ENCODE assay signal across 20 mouse cellular contexts in the genomic region with DNA sequence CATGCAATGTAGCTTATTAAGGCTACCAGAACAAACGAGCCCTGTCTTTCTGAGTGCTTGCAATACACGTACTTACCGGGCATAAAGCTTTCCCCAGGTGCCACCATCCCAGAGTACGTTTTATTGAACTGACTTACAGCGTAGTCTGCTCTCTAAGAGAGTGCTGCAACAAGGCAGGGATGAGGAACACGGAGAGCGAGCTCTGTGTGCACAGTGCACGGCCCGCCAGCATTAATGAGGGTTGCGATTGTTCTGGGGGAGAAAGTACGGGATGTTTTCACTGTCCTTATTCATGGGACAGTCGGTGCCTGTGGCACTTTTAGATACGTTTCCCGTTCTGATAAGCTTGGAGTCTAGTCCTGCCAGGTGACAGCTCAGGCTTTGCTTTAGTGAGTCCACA.
DNase-seq lines count a peak whose midpoint lies in the region; ATAC-seq lines count a peak whose summit lies in the region.
"Had no signal": no experiment of that assay in that cellular context is flagged by ENCODE, and none has a peak within 500 bp of the region (broad histone marks: within the 10 kb centered on the region; RNA-seq: fewer than 3 reads in every experiment).

No protein-coding gene starts in this region.

- no peaks in the 10 kb centered on the region for H3K4me1 ChIP-seq in forebrain, embryonic 16.5 days (replicated peaks; ENCODE audit: control insufficient read depth, insufficient read depth, low read length)
- no peaks in the 10 kb centered on the region for H3K4me1 ChIP-seq in forebrain, embryonic 15.5 days
- H3K4me1 ChIP-seq in hindbrain, embryonic 15.5 days (replicated peaks): no peaks in the 10 kb centered on the region; the same call in 1 of the 2 replicates
- H3K4me1 ChIP-seq in hindbrain, embryonic 10.5 days (replicated peaks): peaks cover 12% of the 10 kb centered on the region; the same call in 1 of the 2 replicates
- peaks cover 5% of the 10 kb centered on the region; the same call in 1 of the 2 replicates for H3K4me1 ChIP-seq in embryonic facial prominence, embryonic 11.5 days (ENCODE audit: control insufficient read depth, insufficient read depth, low read length)
- peaks cover 31% of the 10 kb centered on the region for H3K4me1 ChIP-seq in limb, embryonic 13.5 days
- H3K4me1 ChIP-seq: embryonic facial prominence, embryonic 15.5 days; liver, embryonic 12.5 days; lung, embryonic 15.5 days had no signal

- H3K4me2 ChIP-seq in forebrain, embryonic 16.5 days (ENCODE audit: low read length): 0 out of 2 replicates have a peak overlapping the region, but pooled peaks have one; percentile 3
- no peak overlapping the region for H3K4me2 ChIP-seq in forebrain, embryonic 15.5 days (replicated peaks)
- peak overlapping the region; percentile 7; the same call in 1 of the 2 replicates for H3K4me2 ChIP-seq in hindbrain, embryonic 15.5 days
- H3K4me2 ChIP-seq in embryonic facial prominence, embryonic 11.5 days (ENCODE audit: low read depth, low read length): no peak overlapping the region
- peak overlapping the region; percentile 46 for H3K4me2 ChIP-seq in limb, embryonic 13.5 days (replicated peaks)
- H3K4me2 ChIP-seq: embryonic facial prominence, embryonic 15.5 days; liver, embryonic 12.5 days; lung, embryonic 15.5 days had no signal

- no peak overlapping the region for H3K4me3 ChIP-seq in forebrain, embryonic 16.5 days (replicated peaks; ENCODE audit: low read length)
- no peak overlapping the region for H3K4me3 ChIP-seq in forebrain, embryonic 15.5 days
- no peak overlapping the region for H3K4me3 ChIP-seq in hindbrain, embryonic 15.5 days
- H3K4me3 ChIP-seq in hindbrain, embryonic 10.5 days: no peak overlapping the region
- H3K4me3 ChIP-seq in embryonic facial prominence, embryonic 11.5 days (ENCODE audit: low read depth, low read length): no peak overlapping the region
- no peak overlapping the region for H3K4me3 ChIP-seq in limb, embryonic 13.5 days
- H3K4me3 ChIP-seq: embryonic facial prominence, embryonic 15.5 days; liver, embryonic 12.5 days; lung, embryonic 15.5 days had no signal

- no peak for ATAC-seq in forebrain, embryonic 16.5 days
- no peak for ATAC-seq in forebrain, embryonic 15.5 days (replicated peaks)
- no peak for ATAC-seq in hindbrain, embryonic 15.5 days (ENCODE audit: low FRiP score, low read depth)
- ATAC-seq in embryonic facial prominence, embryonic 11.5 days (replicated peaks; ENCODE audit: insufficient number of reproducible peaks, low FRiP score, low TSS enrichment, low read depth): no peak
- 0 out of 2 replicates have a peak, but pooled peaks have one; percentile 38 for ATAC-seq in limb, embryonic 13.5 days (ENCODE audit: low FRiP score, low read depth)
- ATAC-seq: activated CD4-positive, CD25-positive, alpha-beta regulatory T cell, adult 4 months; liver, embryonic 12.5 days had no signal

- H3K9me3 ChIP-seq in forebrain, embryonic 16.5 days (ENCODE audit: control insufficient read depth, low read length): no peaks in the 10 kb centered on the region
- H3K9me3 ChIP-seq in forebrain, embryonic 15.5 days: no peaks in the 10 kb centered on the region
- H3K9me3 ChIP-seq in hindbrain, embryonic 15.5 days: no peaks in the 10 kb centered on the region
- no peaks in the 10 kb centered on the region for H3K9me3 ChIP-seq in hindbrain, embryonic 10.5 days
- no peaks in the 10 kb centered on the region for H3K9me3 ChIP-seq in embryonic facial prominence, embryonic 11.5 days (replicated peaks; ENCODE audit: control insufficient read depth, low read length)
- 0 out of 2 replicates have a peak, but pooled peaks cover 7% of the 10 kb centered on the region for H3K9me3 ChIP-seq in limb, embryonic 13.5 days
- H3K9me3 ChIP-seq: embryonic facial prominence, embryonic 15.5 days; lung, embryonic 15.5 days had no signal

- 39% methylated on average over 14 of the region's 14 CpGs for WGBS in forebrain, embryonic 16.5 days
- WGBS in forebrain, embryonic 15.5 days: 39% methylated on average over 14 of the region's 14 CpGs
- 59% methylated on average over 14 of the region's 14 CpGs for WGBS in hindbrain, embryonic 15.5 days
- 84% methylated on average over 14 of the region's 14 CpGs for WGBS in hindbrain, embryonic 10.5 days
- WGBS in embryonic facial prominence, embryonic 11.5 days: 57% methylated on average over 14 of the region's 14 CpGs
- WGBS in limb, embryonic 13.5 days: 31% methylated on average over 14 of the region's 14 CpGs

- DNase-seq in hindbrain, embryonic 10.5 days (ENCODE audit: low spot score): no peak
- DNase-seq in embryonic facial prominence, embryonic 11.5 days (ENCODE audit: low spot score): no peak
- no peak for DNase-seq in gastrocnemius, postnatal 4 days (ENCODE audit: low spot score in 2 of 2)
- DNase-seq in adrenal gland, postnatal 25 days: no peak
- DNase-seq: adrenal gland, postnatal 36 days; cerebellum, postnatal 14 days; gastrocnemius, postnatal 36 days; heart, postnatal 14 days; kidney, adult 11 months; kidney, postnatal 14 days; spleen, adult 18-20 months; thymus, postnatal 14 days had no signal

- H3K36me3 ChIP-seq in forebrain, embryonic 16.5 days (ENCODE audit: control insufficient read depth, insufficient read depth): no peaks in the 10 kb centered on the region
- no peaks in the 10 kb centered on the region for H3K36me3 ChIP-seq in forebrain, embryonic 15.5 days
- H3K36me3 ChIP-seq in hindbrain, embryonic 15.5 days: no peaks in the 10 kb centered on the region
- H3K36me3 ChIP-seq in hindbrain, embryonic 10.5 days: no peaks in the 10 kb centered on the region
- no peaks in the 10 kb centered on the region for H3K36me3 ChIP-seq in embryonic facial prominence, embryonic 11.5 days (replicated peaks; ENCODE audit: control insufficient read depth, insufficient read depth, low read depth, low read length)
- H3K36me3 ChIP-seq in limb, embryonic 13.5 days: no peaks in the 10 kb centered on the region
- H3K36me3 ChIP-seq: embryonic facial prominence, embryonic 15.5 days; liver, embryonic 12.5 days; lung, embryonic 15.5 days had no signal

- no peaks in the 10 kb centered on the region for H3K27me3 ChIP-seq in forebrain, embryonic 16.5 days (replicated peaks; ENCODE audit: control insufficient read depth, insufficient read depth, low read length)
- H3K27me3 ChIP-seq in forebrain, embryonic 15.5 days: no peaks in the 10 kb centered on the region
- H3K27me3 ChIP-seq in hindbrain, embryonic 15.5 days: no peaks in the 10 kb centered on the region
- H3K27me3 ChIP-seq in hindbrain, embryonic 10.5 days (ENCODE audit: insufficient read depth, poor library complexity, severe bottlenecking): no peaks in the 10 kb centered on the region
- H3K27me3 ChIP-seq in embryonic facial prominence, embryonic 11.5 days (ENCODE audit: control insufficient read depth, insufficient read depth, low read length): no peaks in the 10 kb centered on the region
- peaks cover 72% of the 10 kb centered on the region for H3K27me3 ChIP-seq in limb, embryonic 13.5 days
- H3K27me3 ChIP-seq: liver, embryonic 12.5 days; lung, embryonic 15.5 days had no signal

- H3K9ac ChIP-seq in forebrain, embryonic 16.5 days (replicated peaks; ENCODE audit: low read depth, low read length): no peak overlapping the region
- no peak overlapping the region for H3K9ac ChIP-seq in forebrain, embryonic 15.5 days (replicated peaks)
- H3K9ac ChIP-seq in hindbrain, embryonic 15.5 days: no peak overlapping the region
- no peak overlapping the region for H3K9ac ChIP-seq in embryonic facial prominence, embryonic 11.5 days (replicated peaks; ENCODE audit: low read length)
- H3K9ac ChIP-seq in limb, embryonic 13.5 days: no peak overlapping the region
- H3K9ac ChIP-seq: embryonic facial prominence, embryonic 15.5 days; liver, embryonic 12.5 days; lung, embryonic 15.5 days had no signal

- no peak overlapping the region for H3K27ac ChIP-seq in forebrain, embryonic 16.5 days (ENCODE audit: low read length)
- no peak overlapping the region for H3K27ac ChIP-seq in forebrain, embryonic 15.5 days (replicated peaks)
- no peak overlapping the region for H3K27ac ChIP-seq in hindbrain, embryonic 15.5 days (replicated peaks)
- H3K27ac ChIP-seq in hindbrain, embryonic 10.5 days: no peak overlapping the region
- H3K27ac ChIP-seq in embryonic facial prominence, embryonic 11.5 days (replicated peaks; ENCODE audit: low read depth, low read length): peak overlapping the region; percentile 42; the same call in 1 of the 2 replicates
- peak overlapping the region; percentile 67; the same call in 1 of the 2 replicates for H3K27ac ChIP-seq in limb, embryonic 13.5 days
- H3K27ac ChIP-seq: embryonic facial prominence, embryonic 15.5 days; liver, embryonic 12.5 days; lung, embryonic 15.5 days had no signal

Comparison
In these comparisons a context has a peak if more than half of its experiments do, and no peak if none do; other contexts are left out.
1. H3K4me2 ChIP-seq: peak in forebrain, embryonic 16.5 days (single experiment), hindbrain, embryonic 15.5 days (single experiment) and limb, embryonic 13.5 days (single experiment); none in forebrain, embryonic 15.5 days (single experiment) and embryonic facial prominence, embryonic 11.5 days (single experiment).
2. H3K27ac ChIP-seq: peak in embryonic facial prominence, embryonic 11.5 days (single experiment) and limb, embryonic 13.5 days (single experiment); none in forebrain, embryonic 16.5 days (single experiment), forebrain, embryonic 15.5 days (single experiment), hindbrain, embryonic 15.5 days (single experiment) and hindbrain, embryonic 10.5 days (single experiment).